Mouse (Mus musculus) heart, adult 11 months (tissue): ENCODE results near the gene Gucy1a1.
"Not testable (repeated sequence)": the region's sequence is repeated elsewhere in the genome, so short reads cannot be mapped to it uniquely, and the experiment has no call there.

Source experiments
- DNase-seq: peaks from one replicate; pipeline ENCODE4 v3.0.0; 2022

Gucy1a1 gene

GRCm38 (mm10) chr3:82145126-82145901, at the start of gene Gucy1a1:
Gene Gucy1a1, minus strand, starts transcription at chr3:82145789.
- DNase-seq, result peak; percentile 98

DNA sequence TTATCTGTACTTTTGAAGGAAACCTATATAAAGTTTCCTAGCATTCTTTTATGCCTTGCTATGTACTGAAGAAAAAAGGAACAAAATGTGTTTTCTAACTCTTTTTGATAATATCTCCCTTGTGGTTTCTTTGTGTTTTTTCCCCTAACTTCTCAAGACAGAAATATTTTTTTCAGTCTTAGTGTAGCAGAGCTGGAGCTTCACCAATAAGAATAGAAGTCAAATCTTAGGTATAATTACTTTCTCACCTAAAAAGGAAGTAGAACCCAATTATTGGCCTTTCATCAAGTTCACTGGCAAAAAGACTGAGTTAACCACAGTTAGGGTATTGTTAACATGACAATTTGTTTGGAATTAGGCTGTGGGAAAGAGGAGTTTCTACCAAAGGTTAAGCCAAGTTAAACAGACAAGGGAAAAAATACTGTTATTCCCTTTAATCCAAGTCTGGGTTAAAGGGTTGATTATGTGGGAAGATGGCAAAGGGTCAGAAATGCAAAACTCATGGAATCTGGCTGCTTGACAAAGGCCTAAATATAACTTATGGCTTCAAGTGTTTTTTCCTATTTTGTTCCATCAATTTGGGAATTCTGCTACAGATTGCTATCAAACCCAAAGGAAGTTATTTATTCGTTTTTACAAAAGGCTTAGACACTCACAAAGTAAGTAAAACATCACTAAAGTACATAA, 46.1 kb upstream of the Gucy1a1 start:
- no peak for DNase-seq

- peak; percentile 90 for DNase-seq
These were observed 40.0 kb upstream of the Gucy1a1 start for GRCm38 (mm10) chr3:82185626-82186025.

DNA sequence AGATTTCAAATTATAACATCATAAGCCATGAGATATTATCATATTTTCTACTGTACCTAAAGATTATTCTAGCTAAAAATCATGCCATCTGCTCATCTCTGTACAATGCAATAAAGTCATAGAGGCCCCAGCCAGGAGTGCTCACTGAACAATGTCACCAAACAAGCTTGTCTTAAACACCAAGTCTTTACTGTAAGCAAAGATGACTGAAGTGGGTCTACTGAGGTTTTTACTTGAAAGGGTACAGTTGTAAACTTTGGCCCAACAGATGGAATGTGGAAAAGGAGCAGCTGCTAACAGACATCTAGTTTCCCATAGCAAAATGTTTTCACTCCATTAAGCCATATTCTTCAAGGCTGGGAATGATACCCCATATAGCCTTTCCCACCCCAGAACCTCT, 35.9 kb upstream of the Gucy1a1 start:
- DNase-seq, result no peak

- DNase-seq, result peak; percentile 97
These were observed 34.7 kb upstream of the Gucy1a1 start for GRCm38 (mm10) chr3:82180253-82180652.

GRCm38 (mm10) chr3:82175501-82175900, 29.9 kb upstream of the Gucy1a1 start:
- DNase-seq, result no peak

DNA sequence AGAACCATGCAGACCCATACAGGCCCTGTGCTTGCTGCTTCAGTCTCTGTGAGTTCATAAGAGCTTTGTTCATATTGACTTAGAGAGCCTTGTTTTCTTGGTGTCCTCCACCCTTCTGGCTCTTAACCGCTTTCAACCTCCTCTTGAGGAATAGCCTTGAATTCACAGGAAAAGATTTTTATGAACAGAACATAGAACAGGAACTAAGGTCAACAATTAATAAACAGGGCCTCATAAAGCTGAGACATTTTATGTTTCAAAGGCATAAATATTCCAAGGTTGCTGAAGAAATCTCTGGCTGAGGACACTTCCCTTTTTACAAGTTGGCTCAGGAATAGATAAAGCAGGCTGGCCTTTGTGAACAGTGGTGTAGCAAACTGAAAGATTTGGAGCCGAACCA, 21.5 kb upstream of the Gucy1a1 start:
- DNase-seq, result no peak

DNA sequence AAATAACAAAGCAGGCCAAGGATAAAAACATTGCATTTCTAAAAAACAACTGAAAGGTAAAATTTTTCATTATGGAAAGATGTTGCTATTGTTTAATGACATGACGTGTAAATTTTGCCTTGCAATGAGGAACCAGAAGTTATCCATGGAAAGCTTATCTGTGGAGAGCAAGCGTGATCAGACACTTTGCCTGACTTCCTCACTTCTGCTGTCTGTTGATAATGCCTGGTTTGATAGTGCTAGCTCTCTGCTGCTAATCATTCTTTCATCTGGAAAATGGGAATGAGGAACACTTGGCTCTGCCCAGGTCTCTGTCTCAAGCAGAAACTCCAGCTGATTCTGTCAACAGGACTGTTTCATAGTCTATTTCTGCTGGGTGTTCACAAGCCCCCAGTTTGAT, 20.3 kb upstream of the Gucy1a1 start:
- no peak for DNase-seq

DNA sequence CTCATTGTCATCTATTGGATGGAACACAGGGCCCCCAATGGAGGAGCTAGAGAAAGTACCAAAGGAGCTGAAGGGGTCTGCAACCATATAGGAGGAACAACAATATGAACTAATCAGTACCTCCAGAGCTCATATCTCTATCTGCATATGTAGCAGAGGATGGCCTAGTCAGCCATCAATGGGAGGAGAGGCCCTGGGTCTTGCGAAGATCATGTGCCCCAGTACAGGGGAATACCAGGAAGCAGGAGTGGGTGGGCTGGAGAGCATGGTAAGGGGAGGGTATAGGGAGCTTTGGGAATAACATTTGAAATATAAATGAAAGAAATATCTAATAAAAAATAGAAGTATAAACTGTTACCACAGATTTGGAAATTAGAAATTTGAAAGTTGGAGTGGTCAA, 17.4 kb upstream of the Gucy1a1 start:
- DNase-seq, result not testable (repeated sequence)

DNA sequence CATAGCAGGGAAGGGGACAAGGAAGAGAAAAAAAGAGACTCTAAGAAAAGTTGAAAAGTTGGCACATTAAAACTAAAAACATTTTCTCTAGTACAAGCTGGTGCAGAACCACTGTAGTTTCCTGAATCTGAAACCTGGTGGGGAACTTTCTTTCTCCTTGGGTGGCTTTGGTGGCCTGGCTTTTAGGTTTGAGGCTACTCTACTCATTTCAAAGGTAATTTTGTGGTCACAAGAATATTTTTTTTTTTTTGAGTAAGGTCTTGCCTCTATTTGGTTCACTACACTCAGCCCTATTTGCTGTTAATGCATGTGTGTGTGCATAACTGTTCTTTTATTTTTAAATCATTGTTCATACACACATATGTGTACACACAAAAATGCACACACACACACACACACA, 389 bp upstream of the Gucy1a1 start:
- DNase-seq, result no peak

DNA sequence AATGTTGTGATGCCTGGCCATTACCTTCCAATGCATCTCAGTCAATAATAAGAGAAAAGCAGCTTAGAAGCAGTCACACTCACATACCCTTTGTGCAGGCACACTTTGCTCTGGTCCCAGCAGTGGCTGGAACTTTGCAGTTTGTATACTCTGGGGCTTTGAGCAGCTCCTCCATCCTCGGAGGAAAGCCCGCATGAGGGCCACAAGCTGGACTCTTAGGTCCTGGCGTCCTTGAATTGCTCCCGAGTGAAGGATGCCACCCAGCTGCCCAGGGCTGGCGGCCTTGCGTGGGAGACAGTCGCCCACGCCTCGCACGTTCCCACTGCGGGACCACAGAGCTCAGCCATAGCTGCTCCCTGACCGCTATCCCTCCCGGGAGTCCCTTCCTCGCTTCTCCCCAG, 864 bp downstream of the Gucy1a1 start:
- DNase-seq, result peak; percentile 88

DNA sequence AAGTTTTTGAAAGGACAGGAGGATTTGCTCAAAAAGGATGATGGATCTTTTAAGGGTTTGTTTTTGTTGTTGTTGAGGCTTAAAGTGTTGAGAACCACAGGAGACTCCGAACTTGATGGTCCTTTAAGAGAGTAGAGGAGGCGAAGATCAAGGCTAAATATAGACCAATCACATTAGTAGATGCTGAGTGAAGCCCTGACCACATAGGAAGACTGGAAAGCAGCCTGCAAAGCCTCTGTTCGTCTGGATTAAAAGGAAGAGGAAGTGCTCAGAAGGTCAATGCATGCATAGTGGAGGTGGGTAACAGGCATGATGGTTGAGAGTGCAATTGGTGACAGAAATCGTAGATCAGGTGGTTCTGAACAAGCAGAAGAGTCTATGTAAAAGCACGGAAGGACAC, 4.8 kb downstream of the Gucy1a1 start:
- DNase-seq, result no peak

- no peak for DNase-seq
These were observed 7.5 kb downstream of the Gucy1a1 start for GRCm38 (mm10) chr3:82138002-82138667.

DNA sequence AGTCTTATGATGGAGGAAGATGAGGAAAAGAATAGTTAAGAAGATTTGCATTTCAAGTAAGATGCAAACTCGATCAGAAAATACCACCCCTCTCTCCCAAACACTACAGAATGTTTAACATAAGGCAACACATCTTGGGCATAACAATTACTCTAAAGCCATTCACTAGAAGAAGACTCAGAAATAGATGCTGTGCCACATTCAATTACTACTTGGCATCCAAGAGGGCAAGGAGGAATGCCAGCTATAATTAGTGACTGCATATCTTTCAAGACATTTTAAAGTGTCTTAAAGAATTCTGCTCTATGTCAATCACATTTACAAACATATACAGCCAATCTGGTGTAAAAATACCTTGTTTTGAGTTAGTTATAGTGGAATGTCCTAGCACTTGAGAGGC, 10.1 kb downstream of the Gucy1a1 start:
- no peak for DNase-seq

DNA sequence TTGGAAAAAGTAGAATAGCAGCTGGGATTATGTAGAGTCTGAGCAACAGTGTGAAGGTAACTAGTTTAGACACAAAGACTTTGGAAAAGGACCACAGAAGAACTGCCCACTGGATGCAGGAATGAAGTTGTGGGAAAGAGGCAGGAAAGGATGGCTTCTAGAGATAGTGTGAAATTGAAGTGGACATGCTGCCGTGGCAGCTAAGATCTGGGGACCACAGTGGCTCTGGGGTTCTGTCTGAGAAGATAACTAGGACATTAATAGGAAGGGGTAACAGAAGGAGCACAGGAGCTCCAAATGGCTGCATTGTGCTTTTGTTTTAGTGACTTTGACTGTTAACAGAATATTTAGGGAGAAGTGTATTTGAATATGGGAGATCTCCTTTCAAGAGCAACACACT, 16.3 kb downstream of the Gucy1a1 start:
- DNase-seq, result no peak

DNA sequence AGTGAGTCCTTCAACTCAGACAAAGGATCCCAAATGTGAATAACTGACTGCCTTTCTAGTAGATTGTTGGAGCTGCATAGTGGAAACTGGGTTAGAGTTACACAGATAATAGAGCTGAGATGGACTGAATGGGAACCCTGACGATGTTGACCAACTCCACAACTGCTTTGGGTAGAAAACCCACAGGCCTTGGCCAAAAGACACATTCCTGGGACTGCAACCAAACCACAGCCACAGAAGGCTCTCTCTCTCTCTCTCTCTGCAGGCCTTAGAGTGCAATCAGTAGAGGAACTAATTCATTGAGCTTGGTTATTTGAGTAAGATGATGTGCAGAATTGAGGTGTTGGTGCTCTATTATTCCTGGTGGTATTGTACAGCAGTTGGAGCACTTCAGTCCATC, 21.0 kb downstream of the Gucy1a1 start:
- DNase-seq, result peak; percentile 87

GRCm38 (mm10) chr3:82118916-82119315, 26.7 kb downstream of the Gucy1a1 start:
- peak; percentile 88 for DNase-seq

- peak; percentile 97 for DNase-seq
These were observed 33.1 kb downstream of the Gucy1a1 start for GRCm38 (mm10) chr3:82112439-82112838.

GRCm38 (mm10) chr3:82111986-82112385, 33.6 kb downstream of the Gucy1a1 start:
- DNase-seq, result peak; percentile 91

DNA sequence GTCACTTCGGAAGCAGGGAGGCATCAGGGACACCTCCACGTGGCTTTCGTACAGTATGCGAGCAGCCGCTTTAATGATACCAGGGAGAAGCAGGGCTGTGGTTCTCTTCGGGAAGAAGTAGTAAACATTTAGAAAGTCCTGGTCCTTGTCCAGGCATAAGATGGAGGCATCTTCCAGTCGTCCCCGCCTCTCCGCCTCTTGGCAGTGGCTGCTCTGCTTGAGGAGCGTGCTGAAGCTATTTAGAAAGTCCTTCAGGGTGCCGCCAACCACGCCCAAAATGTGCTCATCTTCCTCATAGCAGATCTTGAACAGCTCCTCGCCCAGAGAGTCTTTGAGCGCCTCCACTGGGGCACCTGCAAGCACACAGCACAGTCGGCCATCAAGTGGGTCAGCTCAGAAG, 36.6 kb downstream of the Gucy1a1 start:
- DNase-seq, result peak; percentile 85

DNA sequence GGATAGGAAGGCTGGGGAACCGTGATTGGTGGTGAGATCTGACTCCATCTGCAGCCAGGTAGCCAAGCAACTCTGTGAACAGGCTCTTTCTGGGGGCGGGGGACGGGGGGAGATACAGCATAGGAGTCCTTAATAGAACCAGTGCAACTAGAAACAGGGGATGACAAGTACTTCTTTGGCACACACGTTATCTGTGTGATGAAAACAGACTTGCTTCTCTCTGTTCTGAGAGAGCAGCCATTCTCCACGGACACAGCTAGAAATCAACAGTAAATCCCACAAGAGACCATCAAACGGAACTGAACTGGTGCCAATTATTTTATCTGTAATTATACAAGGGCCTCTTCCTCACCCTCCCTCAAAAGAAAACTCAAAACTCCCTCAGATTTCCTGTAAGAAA, 41.4 kb downstream of the Gucy1a1 start:
- peak; percentile 88 for DNase-seq

- DNase-seq, result peak; percentile 16
These were observed 46.5 kb downstream of the Gucy1a1 start for GRCm38 (mm10) chr3:82099127-82099526.

DNA sequence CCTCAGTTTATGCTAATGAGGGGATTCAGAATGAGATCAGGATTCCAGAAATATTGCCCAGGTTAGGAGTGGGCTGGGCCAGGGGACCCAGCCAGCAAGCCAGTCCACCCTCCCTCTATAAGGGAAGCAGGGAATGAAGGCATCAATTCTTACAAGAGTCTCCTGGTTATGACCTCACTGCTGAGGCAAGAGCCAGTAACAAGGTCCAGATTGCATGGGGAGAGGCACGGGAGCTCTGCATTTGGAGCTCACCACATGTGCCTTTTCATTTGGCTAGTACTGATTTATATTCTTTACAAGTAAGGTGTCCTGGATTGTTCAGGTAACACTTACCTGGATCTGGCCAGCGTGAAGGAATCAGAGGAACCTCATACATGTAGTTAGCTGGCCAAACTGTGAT, 48.8 kb downstream of the Gucy1a1 start:
- DNase-seq, result peak; percentile 82
